13 mouse cellular contexts compared by ENCODE assay signal in genomic region chr1:15943662-15944061, GRCm38 (mm10).
A peak's percentile ranks its signal among the peaks of the same experiment; 100 is the strongest.
DNase-seq lines count a peak whose midpoint lies in the region; ATAC-seq and TF ChIP-seq lines count a peak whose summit lies in the region.
"Had no signal": no experiment of that assay in that cellular context is flagged by ENCODE, and none has a peak within 500 bp of the region (broad histone marks: within the 10 kb centered on the region; RNA-seq: fewer than 3 reads in every experiment).

No protein-coding gene starts in this region.

- H3K27ac ChIP-seq in intestine, embryonic 14.5 days (ENCODE audit: low read depth), result no peak overlapping the region
- no peak overlapping the region for H3K27ac ChIP-seq in intestine, postnatal 0 days (ENCODE audit: low read depth, low read length)
- H3K27ac ChIP-seq in midbrain, embryonic 14.5 days (replicated peaks; ENCODE audit: low read depth, low read length), result no peak overlapping the region
- H3K27ac ChIP-seq: lung, embryonic 15.5 days had no signal

- no peaks in the 10 kb centered on the region for H3K9me3 ChIP-seq in intestine, embryonic 14.5 days (ENCODE audit: control insufficient read depth, low read length)
- H3K9me3 ChIP-seq in intestine, postnatal 0 days (ENCODE audit: control insufficient read depth), result no peaks in the 10 kb centered on the region
- H3K9me3 ChIP-seq in midbrain, embryonic 14.5 days (ENCODE audit: control insufficient read depth, low read length), result no peaks in the 10 kb centered on the region
- H3K9me3 ChIP-seq: G1E; lung, embryonic 15.5 days had no signal

- 0 out of 2 replicates have a peak, but pooled peaks have one; percentile 12 for ATAC-seq in intestine, embryonic 14.5 days (replicated peaks; ENCODE audit: low FRiP score, low TSS enrichment, low read depth)
- no peak for ATAC-seq in intestine, postnatal 0 days
- ATAC-seq in midbrain, embryonic 14.5 days (ENCODE audit: low FRiP score, low TSS enrichment), result no peak
- ATAC-seq: forebrain, embryonic 16.5 days had no signal

- no peak for TF ChIP-seq CTCF in intestine, postnatal 0 days (IDR thresholded peaks at IDR 0.05; ENCODE audit: low read depth)

- H3K4me2 ChIP-seq in intestine, embryonic 14.5 days (ENCODE audit: low read length), result no peak overlapping the region
- H3K4me2 ChIP-seq in intestine, postnatal 0 days (replicated peaks; ENCODE audit: low read depth), result no peak overlapping the region
- H3K4me2 ChIP-seq in midbrain, embryonic 14.5 days (ENCODE audit: low read length), result no peak overlapping the region
- H3K4me2 ChIP-seq: lung, embryonic 15.5 days had no signal

- 70% methylated on average over 4 of the region's 4 CpGs for WGBS in intestine, embryonic 14.5 days
- 79% methylated on average over 4 of the region's 4 CpGs for WGBS in intestine, postnatal 0 days
- 81% methylated on average over 4 of the region's 4 CpGs for WGBS in midbrain, embryonic 14.5 days

- no peaks in the 10 kb centered on the region for H3K36me3 ChIP-seq in intestine, embryonic 14.5 days (ENCODE audit: control insufficient read depth, insufficient read depth, low read length)
- H3K36me3 ChIP-seq in intestine, postnatal 0 days (ENCODE audit: control insufficient read depth, insufficient read depth), result no peaks in the 10 kb centered on the region
- H3K36me3 ChIP-seq in midbrain, embryonic 14.5 days (ENCODE audit: control insufficient read depth, insufficient read depth, low read length), result no peaks in the 10 kb centered on the region
- H3K36me3 ChIP-seq: G1E; lung, embryonic 15.5 days had no signal

- no peaks in the 10 kb centered on the region for H3K27me3 ChIP-seq in intestine, embryonic 14.5 days (replicated peaks; ENCODE audit: control insufficient read depth, insufficient read depth, low read length)
- no peaks in the 10 kb centered on the region for H3K27me3 ChIP-seq in intestine, postnatal 0 days (replicated peaks; ENCODE audit: control insufficient read depth, insufficient read depth, low read length)
- H3K27me3 ChIP-seq in midbrain, embryonic 14.5 days (ENCODE audit: control insufficient read depth, insufficient read depth, low read length), result no peaks in the 10 kb centered on the region
- H3K27me3 ChIP-seq: lung, embryonic 15.5 days; megakaryocyte, embryonic 14.5 days had no signal

- H3K9ac ChIP-seq in intestine, embryonic 14.5 days (ENCODE audit: low read length), result no peak overlapping the region
- no peak overlapping the region for H3K9ac ChIP-seq in intestine, postnatal 0 days (ENCODE audit: low read depth, low read length)
- no peak overlapping the region for H3K9ac ChIP-seq in midbrain, embryonic 14.5 days (replicated peaks; ENCODE audit: low read length)
- H3K9ac ChIP-seq: lung, embryonic 15.5 days had no signal

- DNase-seq in intestine, embryonic 14.5 days (ENCODE audit: low spot score), result no peak
- DNase-seq in cerebellum, adult 9-10 months, result peak; percentile 70
- DNase-seq in layer of hippocampus, postnatal 14 days (ENCODE audit: low spot score in 2 of 2), result peak; percentile 8 to 12
- peak; percentile 36 for DNase-seq in right cerebral cortex, postnatal 25 days
- no peak for DNase-seq in midbrain, embryonic 14.5 days
- no peak for DNase-seq in MN1 (ENCODE audit: low spot score)
- DNase-seq: kidney, postnatal 36 days; liver had no signal

- H3K4me3 ChIP-seq in intestine, embryonic 14.5 days (ENCODE audit: low read depth, low read length), result no peak overlapping the region
- H3K4me3 ChIP-seq in intestine, postnatal 0 days (ENCODE audit: low read depth, low read length), result no peak overlapping the region
- no peak overlapping the region for H3K4me3 ChIP-seq in midbrain, embryonic 14.5 days (replicated peaks; ENCODE audit: low read depth, low read length)
- H3K4me3 ChIP-seq: lung, embryonic 15.5 days; megakaryocyte, embryonic 14.5 days had no signal

- no peaks in the 10 kb centered on the region for H3K4me1 ChIP-seq in intestine, embryonic 14.5 days (replicated peaks; ENCODE audit: control insufficient read depth, insufficient read depth, low read length)
- no peaks in the 10 kb centered on the region for H3K4me1 ChIP-seq in intestine, postnatal 0 days (replicated peaks; ENCODE audit: control insufficient read depth, insufficient read depth, low read length)
- H3K4me1 ChIP-seq in midbrain, embryonic 14.5 days (ENCODE audit: control insufficient read depth, insufficient read depth, low read length), result no peaks in the 10 kb centered on the region
- H3K4me1 ChIP-seq: lung, embryonic 15.5 days; megakaryocyte, embryonic 14.5 days had no signal

Comparison
In these comparisons a context has a peak if more than half of its experiments do, and no peak if none do; other contexts are left out.
1. DNase-seq: peak in cerebellum, adult 9-10 months (single experiment), layer of hippocampus, postnatal 14 days (2 of 2) and right cerebral cortex, postnatal 25 days (single experiment); none in intestine, embryonic 14.5 days (single experiment), midbrain, embryonic 14.5 days (single experiment) and MN1 (single experiment).